Mouse (Mus musculus) liver, embryonic 16.5 days (tissue): ENCODE results near the gene Tmem139. TPM values are rescaled to one million over a fixed set of nuclear protein-coding genes. Genes with fewer than 3 reads are reported as not detected.
A peak's percentile ranks its signal among the peaks of the same experiment; 100 is the strongest.

ENCODE experiments used
- ATAC-seq: fragments of 200-750 bp; cut with Nextera tagmentation; 2 replicates; pipeline ENCODE4 v1.8.0; 2017; ENCODE audit warnings: low read depth, mild to moderate bottlenecking, moderate number of reproducible peaks, moderate library complexity
- H3K27ac ChIP-seq: fragments of 300-500 bp; sonication (generic); 2 replicates; pipeline ENCODE4 v1.5.1; 2014; ENCODE audit warnings: mild to moderate bottlenecking, low read length
- H3K27me3 ChIP-seq: fragments of 300-500 bp; sonication (generic); 2 replicates; pipeline ENCODE4 v1.6.1; 2014; ENCODE audit warnings: low read depth, low read length, mixed read lengths; ENCODE audit not compliant: control insufficient read depth, insufficient read depth
- H3K36me3 ChIP-seq: fragments of 300-500 bp; sonication (generic); 2 replicates; pipeline ENCODE4 v1.6.1; 2014; ENCODE audit warnings: mild to moderate bottlenecking; ENCODE audit not compliant: control insufficient read depth, insufficient read depth
- H3K4me1 ChIP-seq: fragments of 300-500 bp; sonication (generic); 2 replicates; pipeline ENCODE4 v1.6.1; 2014; ENCODE audit warnings: low read depth, low read length, mixed read lengths; ENCODE audit not compliant: control insufficient read depth
- H3K4me2 ChIP-seq: fragments of 300-500 bp; sonication (generic); 2 replicates; pipeline ENCODE4 v1.6.1; 2014; ENCODE audit warnings: low read depth, low read length, mixed read lengths
- H3K4me3 ChIP-seq: fragments of 300-500 bp; sonication (generic); 2 replicates; pipeline ENCODE4 v1.5.1; 2014; ENCODE audit warnings: low read depth, mild to moderate bottlenecking, low read length
- H3K9ac ChIP-seq: fragments of 300-500 bp; sonication (generic); 2 replicates; pipeline ENCODE4 v1.6.1; 2014; ENCODE audit warnings: low read depth, low read length
- H3K9me3 ChIP-seq: fragments of 300-500 bp; sonication (generic); replicated peaks from 2 replicates; pipeline ENCODE4 v1.6.1; 2016; ENCODE audit warnings: low read length; ENCODE audit not compliant: control insufficient read depth
- WGBS: fragments of 180-500 bp; shearing (Covaris S2); extraction: QIAGEN DNeasy Blood & Tissue Kit; methylation state at CpG from one replicate; pipeline ENCODE4 v1.1.7; 2014; ENCODE audit not compliant: insufficient replicate concordance; 5-methylcytosine and 5-hydroxymethylcytosine counted together
- polyA plus RNA-seq: library from polyadenylated mRNA; unstranded; fragments of >200 nt; fragmentation: Nextera tagmentation; extraction: Ambion mirVana; gene quantifications from 2 replicates; pipeline ENCODE4 v1.2.1, GENCODE M21; 2015

Tmem139 gene
- polyA plus RNA-seq, 1 experiment from 2014 or later: 0.21 TPM

DNA sequence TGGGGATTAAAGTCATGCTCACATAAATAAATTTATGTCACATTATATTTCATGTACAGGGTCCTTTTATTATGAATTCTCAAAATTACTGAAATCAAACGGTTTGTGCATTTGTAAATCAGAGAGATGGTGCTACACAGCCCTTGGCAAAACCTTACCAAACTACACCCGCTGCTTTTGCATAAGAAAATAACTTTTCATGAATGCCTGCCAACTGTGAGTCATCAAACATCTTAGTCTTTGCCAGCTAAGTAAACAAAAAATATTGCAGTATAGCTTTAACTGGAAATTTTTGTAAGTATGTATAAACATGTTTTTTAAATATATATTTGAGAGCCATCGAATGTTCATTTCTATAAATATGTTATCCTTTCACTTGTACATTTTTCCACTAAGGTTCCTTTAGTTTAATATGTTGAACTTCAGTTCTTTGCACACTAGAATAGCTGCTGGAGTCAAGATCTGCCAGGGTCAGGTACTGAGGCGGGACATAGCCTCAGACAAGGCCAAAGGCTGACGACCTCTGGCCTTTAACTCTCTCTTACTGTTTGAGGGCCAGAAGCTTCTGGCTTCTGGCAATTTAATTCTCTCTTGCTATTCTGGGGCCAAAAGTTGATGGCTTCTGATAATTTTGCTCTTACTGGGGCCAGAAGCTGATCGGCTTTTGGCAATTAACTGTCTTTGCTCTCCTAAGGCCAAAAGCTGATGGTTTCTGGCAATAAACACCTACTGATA lies 20.3 kb upstream of the Tmem139 start:
- Histone ChIP-seq H3K27me3 (no peaks in the 10 kb centered on the region), H3K36me3 (no peaks in the 10 kb centered on the region), H3K4me3 (no peak overlapping the region), H3K4me2 (no peak overlapping the region), H3K27ac (no peak overlapping the region), H3K9ac (no peak overlapping the region), H3K9me3 (no peaks in the 10 kb centered on the region), H3K4me1 (peaks cover 10% of the 10 kb centered on the region)
- ATAC-seq: no peak
- 63% methylated on average over 6 of the region's 6 CpGs for WGBS

DNA sequence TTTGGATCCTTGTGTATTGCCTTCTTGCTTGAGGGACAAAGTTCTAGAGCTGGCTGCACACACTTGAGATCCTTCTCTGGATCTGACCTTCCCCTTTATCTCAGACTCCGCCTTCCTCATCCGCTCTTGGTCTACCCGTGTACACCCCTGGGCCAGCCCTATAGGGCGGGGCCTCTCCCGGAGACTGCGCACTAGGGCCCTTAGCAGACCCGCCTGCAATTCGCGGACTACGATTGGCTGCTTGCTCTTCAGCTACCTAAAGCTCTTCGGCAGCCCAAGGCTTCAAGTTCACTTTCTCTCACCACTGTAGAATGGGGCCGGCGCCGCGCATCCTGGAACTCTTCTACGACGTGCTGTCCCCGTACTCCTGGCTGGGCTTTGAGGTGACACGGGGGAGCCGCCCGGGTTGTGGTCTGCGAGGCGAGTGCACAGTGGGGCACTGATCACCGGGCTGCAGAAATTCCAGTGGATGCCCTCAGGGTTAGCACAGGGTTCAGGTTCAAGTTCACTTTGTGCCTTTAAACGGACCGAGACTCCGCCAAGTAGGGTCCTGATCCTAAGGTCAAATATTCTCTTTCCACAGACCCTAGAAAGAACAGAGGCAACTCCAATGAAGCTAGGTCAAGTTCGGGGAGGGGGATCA lies 15.9 kb upstream of the Tmem139 start, which contains the start of gene Gstk1:
Gstk1 (plus strand) TSS at position 225 of the 643 bp plus-strand sequence.
- Histone ChIP-seq H3K4me3 (peak within 1 kb of the TSS; percentile 63), H3K27me3 (no peaks in the 10 kb centered on the region), H3K4me2 (peak within 1 kb of the TSS; percentile 92), H3K36me3 (no peaks in the 10 kb centered on the region), H3K4me1 (peaks cover 10% of the 10 kb centered on the region), H3K27ac (no peak within 1 kb of the TSS), H3K9me3 (no peaks in the 10 kb centered on the region), H3K9ac (peak within 1 kb of the TSS; percentile 59)
- peak; percentile 100 for ATAC-seq
- 3% methylated on average over 28 of the region's 28 CpGs for WGBS

DNA sequence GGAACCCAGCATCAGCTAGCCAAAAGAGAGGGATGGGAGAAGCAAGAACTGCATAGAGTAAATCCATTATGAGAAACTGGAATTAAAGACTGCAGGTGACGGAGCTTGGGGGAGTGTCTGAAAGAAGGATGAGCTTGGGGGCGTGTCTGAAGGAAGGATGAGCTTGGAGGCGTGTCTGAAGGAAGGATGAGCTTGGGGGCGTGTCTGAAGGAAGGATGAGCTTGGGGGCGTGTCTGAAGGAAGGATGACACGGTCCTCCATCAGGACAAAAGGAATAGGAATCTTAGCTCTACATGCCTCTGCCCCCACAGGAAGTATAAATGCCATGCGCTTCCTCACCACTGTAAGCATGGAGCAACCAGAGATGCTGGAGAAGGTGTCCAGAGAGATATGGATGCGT lies 14.6 kb upstream of the Tmem139 start:
- no peak overlapping the region for H3K4me2 ChIP-seq
- peaks cover 10% of the 10 kb centered on the region for H3K4me1 ChIP-seq
- H3K9ac ChIP-seq: no peak overlapping the region
- H3K36me3 ChIP-seq: no peaks in the 10 kb centered on the region
- no peaks in the 10 kb centered on the region for H3K9me3 ChIP-seq
- 23% methylated on average over 8 of the region's 8 CpGs for WGBS
- H3K4me3 ChIP-seq: no peak overlapping the region
- H3K27ac ChIP-seq: no peak overlapping the region
- no peak for ATAC-seq
- no peaks in the 10 kb centered on the region for H3K27me3 ChIP-seq

DNA sequence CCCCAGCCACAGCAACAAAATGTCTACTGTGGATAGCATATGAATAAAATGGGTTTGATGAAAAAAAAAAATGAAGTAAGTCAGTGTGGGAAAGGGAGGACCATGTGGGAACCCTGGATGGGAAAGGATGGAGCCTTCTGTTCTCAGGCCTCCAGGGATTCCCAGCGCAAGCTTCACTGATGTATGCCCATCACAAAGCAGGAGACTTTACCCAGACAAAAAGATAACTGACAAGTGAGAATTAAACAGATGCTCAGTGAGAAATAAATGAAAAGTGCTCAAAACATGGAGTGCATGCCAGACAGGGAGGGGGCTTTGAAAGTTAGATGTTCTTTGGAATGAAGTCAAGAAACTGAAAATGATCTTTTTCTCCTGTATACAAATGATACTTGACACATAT lies 13.8 kb upstream of the Tmem139 start:
- 94% methylated on average over 1 of the region's 1 CpGs for WGBS
- Histone ChIP-seq H3K4me3 (no peak overlapping the region), H3K27me3 (no peaks in the 10 kb centered on the region), H3K9ac (no peak overlapping the region), H3K27ac (no peak overlapping the region), H3K4me1 (peaks cover 10% of the 10 kb centered on the region), H3K4me2 (no peak overlapping the region), H3K9me3 (no peaks in the 10 kb centered on the region), H3K36me3 (no peaks in the 10 kb centered on the region)
- no peak for ATAC-seq

DNA sequence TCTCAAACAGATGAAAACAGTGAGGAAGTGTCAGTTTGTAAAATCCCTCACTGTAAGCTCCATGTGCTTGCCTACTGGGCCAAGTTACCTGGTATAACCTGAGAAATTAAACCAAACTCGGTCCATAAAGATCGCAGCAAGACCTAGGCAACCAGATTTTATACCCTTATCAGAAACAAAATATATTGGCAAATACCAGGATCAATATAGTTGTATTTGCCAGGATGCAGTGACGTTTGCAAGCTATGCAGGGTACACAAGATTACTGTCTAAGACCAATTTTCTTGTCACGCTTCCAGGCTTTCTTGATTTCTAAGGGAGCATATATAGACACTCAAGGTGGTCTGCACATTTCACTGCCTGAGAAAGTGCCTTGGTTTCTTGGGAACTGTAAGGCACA lies 10.0 kb upstream of the Tmem139 start:
- no peak overlapping the region for H3K4me2 ChIP-seq
- H3K9ac ChIP-seq: no peak overlapping the region
- no peak overlapping the region for H3K4me3 ChIP-seq
- no peak for ATAC-seq
- H3K4me1 ChIP-seq: no peaks in the 10 kb centered on the region
- no peaks in the 10 kb centered on the region for H3K9me3 ChIP-seq
- H3K27ac ChIP-seq: no peak overlapping the region
- no peaks in the 10 kb centered on the region for H3K27me3 ChIP-seq
- WGBS: 59% methylated on average over 4 of the region's 4 CpGs
- no peaks in the 10 kb centered on the region for H3K36me3 ChIP-seq

DNA sequence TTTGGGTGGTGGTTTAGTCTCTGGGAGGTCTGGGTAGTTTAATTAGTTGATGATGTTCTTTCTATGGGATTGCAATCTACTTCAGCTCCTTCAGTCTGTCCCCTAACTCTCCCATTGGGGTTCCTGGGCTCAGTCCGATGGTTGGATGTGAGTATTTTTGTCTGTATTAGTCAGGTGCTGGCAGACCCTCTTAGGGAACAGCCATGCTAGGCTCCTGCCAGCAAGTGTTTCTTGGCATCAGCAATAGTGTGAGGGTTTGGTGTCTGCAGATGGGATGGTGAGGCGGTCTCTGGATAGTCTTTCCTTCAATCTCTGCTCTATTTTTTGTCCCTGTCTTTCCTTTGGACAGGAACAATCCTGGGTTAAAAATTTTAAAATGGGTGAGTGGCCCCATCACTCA lies 8.7 kb upstream of the Tmem139 start:
- no peak overlapping the region for H3K4me2 ChIP-seq
- no peaks in the 10 kb centered on the region for H3K27me3 ChIP-seq
- 67% methylated on average over 2 of the region's 2 CpGs for WGBS
- H3K27ac ChIP-seq: no peak overlapping the region
- no peak overlapping the region for H3K4me3 ChIP-seq
- no peaks in the 10 kb centered on the region for H3K9me3 ChIP-seq
- H3K36me3 ChIP-seq: no peaks in the 10 kb centered on the region
- no peak overlapping the region for H3K9ac ChIP-seq
- no peak for ATAC-seq
- peaks cover 7% of the 10 kb centered on the region for H3K4me1 ChIP-seq

DNA sequence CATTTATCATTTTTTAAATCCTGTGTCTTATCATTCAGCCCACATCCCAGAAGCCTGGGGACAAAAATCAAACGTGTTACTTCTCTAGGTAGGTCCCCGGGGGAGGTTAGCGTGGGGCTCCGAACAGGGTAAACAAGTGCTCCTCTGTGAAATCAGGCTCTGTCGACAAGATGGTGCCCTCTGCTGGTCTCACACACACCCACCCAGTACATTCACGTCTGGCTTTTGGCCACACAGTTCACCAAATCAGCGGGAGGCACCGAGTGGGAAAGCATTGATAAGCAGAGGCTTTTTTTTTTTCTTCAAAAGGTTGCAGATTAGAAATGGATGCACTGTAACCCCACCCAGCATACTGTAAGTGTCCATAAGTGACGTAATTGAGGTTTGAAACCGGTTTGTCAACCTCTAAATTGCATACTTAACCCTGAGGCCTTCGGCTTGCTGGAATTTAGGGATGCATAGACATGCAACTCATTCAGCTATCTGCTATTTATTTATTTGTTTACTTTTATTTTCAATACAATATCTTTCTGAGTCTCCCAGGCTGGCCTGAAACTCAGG lies 4.4 kb upstream of the Tmem139 start:
- H3K9ac ChIP-seq: no peak overlapping the region
- H3K36me3 ChIP-seq: no peaks in the 10 kb centered on the region
- H3K4me2 ChIP-seq: no peak overlapping the region
- 12% methylated on average over 11 of the region's 11 CpGs for whole genome bisulfite sequencing
- peak; percentile 91 for ATAC-seq
- H3K4me1 ChIP-seq: peaks cover 10% of the 10 kb centered on the region
- H3K27ac ChIP-seq: no peak overlapping the region
- H3K4me3 ChIP-seq: no peak overlapping the region
- H3K27me3 ChIP-seq: no peaks in the 10 kb centered on the region
- H3K9me3 ChIP-seq: no peaks in the 10 kb centered on the region

DNA sequence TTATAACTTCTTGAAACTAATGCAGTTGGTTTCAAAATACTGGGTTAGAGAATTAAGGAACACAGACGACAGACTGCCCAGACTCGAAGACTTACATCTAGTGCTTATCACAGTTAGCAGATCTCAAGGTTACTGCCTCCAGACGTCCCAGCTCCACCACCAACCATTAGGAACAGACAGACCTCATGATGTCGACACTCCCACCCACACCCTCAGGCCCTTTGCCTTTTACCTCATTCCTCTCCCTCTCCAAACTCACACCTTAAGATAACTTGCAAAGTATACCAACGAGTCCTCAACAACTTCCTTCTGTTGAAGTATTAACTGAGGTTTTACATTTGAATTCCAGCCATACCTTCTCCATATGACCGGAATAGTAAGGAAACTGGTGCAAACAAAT lies 1.3 kb upstream of the Tmem139 start:
- Histone ChIP-seq H3K9ac (no peak overlapping the region), H3K36me3 (no peaks in the 10 kb centered on the region), H3K9me3 (no peaks in the 10 kb centered on the region), H3K4me2 (no peak overlapping the region), H3K27me3 (no peaks in the 10 kb centered on the region), H3K27ac (no peak overlapping the region), H3K4me3 (no peak overlapping the region), H3K4me1 (peaks cover 17% of the 10 kb centered on the region)
- ATAC-seq: no peak
- WGBS: 19% methylated on average over 6 of the region's 6 CpGs
